Mouse (Mus musculus) thymus, postnatal 25 days (tissue): ENCODE results near the gene Olfr251.
"Not testable (repeated sequence)": the region's sequence is repeated elsewhere in the genome, so short reads cannot be mapped to it uniquely, and the experiment has no call there.

Source experiments
- DNase-seq: peaks from one replicate; pipeline ENCODE4 v3.0.0; 2022

Gene Olfr251

DNA sequence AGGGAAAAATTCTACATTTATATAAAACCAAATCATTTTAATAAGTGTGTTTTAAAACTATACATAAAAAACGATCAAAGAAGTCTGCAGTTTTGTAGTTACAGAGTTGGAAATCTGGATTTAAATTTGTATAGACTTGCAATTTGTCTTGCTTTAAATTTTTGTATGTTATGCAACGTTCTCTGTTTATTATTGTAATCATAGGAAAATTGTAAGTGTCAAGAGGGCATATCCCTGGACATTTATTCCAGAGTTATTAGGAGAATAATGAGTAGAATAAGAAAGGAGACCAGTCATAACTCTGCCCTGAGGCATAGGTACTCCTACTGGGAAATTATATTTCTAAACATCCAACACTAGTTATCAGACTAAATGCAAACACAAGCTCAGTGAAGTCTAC lies at the start of gene Olfr251:
Gene Olfr251, plus strand, starts transcription at position 301 of the 400 bp plus-strand sequence.
- no peak for DNase-seq

DNA sequence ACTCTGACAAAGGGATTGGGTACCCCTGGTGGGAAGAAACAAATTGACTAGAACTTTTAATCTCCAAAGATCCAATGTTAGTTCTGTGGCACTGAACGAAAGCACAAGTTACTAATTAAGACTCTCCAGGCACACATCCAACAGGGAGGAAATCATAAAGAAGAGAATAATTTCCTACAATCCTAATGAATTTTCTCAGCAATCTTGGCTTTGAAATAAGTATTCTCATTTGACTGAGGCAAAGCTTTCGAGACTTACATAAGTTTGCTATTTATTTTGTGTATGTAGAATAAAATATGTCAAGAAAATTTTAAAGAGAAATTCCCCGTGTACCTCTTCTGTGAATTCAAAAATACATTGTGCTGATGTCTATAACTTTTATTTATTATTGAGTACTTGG lies 48.1 kb upstream of the Olfr251 start, which contains the start of gene Olfr25:
Gene Olfr25, plus strand, starts transcription at position 301 of the 400 bp plus-strand sequence.
- DNase-seq: no peak

DNA sequence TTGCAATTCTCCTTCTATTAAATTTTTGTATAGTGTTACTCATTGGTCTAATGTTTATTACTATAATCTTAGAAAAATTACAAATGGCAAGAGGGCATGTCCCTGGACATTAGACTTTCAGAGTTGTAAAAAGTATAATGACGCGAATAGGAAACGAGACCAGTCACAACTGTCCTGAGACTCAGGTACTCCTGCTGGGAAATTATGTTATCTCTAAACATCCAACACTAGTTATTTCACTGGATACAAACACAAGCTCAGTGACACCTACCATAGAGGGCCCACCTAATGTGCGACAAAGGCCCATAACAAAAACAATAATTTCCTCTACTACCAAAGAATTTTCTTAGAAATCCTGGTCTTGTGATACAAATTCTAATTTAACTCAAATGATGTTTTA lies 28.8 kb upstream of the Olfr251 start, which contains the start of gene Olfr898:
Gene Olfr898, plus strand, starts transcription at position 301 of the 400 bp plus-strand sequence.
- no peak for DNase-seq

DNA sequence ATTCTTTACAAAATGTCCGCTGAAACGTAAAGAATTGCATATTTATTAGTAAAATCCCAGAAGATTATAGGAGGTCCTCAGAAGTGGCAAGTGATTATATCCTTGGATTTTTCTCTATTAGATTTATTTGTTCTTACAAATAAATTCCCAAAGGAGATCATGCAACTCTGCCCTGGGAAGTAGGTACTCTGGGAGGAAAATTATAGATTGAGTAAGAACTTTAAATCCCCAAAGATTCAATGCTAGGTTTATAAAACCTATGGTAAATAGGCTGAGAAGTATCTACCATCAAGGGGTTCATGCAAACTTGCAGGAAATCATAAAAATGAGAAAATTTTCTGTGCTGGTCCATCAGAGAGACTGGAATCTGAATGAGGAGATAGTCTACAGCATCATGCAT lies 10.3 kb upstream of the Olfr251 start, which contains the start of gene Olfr250:
Gene Olfr250, plus strand, starts transcription at position 301 of the 400 bp plus-strand sequence.
- DNase-seq: no peak

DNA sequence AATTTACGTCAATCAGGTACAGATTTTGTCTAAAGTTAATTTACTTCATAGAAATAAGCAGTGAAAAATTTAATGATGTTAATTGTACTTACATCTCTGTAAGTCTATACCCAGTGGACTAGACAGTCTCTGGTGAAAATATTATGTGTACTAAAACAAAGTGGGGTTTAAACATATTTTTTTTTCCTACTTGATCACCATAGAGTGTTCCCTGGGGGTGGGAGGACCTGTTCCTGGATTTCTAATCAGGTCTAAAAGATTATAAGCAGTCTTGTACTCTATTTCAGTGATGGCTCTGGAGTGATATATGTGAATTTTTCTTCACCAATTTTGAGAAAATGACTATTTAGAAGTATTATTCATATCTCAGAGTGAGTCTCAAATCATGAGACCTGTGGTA lies 24.5 kb downstream of the Olfr251 start, which contains the start of gene Olfr147:
Gene Olfr147, plus strand, starts transcription at position 301 of the 400 bp plus-strand sequence.
- DNase-seq: no peak

DNA sequence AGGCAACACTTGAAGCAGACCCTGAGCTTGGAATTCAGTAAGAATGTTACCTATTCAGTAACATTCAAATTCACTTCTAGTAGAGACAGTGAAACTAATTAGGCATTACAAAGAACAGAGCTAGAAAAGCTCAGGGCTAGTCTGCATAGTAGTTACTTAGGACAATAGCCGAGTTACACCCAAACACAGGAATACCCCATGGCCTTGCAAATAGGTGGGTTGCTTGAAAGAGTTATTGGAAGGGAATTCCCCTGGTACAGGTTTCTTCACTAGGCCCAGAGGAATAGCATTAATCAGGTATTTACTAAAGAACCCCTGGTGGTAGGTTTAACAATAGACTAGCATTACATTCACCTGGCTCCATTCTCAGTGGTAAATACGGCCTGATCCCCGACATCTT lies 30.6 kb downstream of the Olfr251 start:
- not testable (repeated sequence) for DNase-seq

DNA sequence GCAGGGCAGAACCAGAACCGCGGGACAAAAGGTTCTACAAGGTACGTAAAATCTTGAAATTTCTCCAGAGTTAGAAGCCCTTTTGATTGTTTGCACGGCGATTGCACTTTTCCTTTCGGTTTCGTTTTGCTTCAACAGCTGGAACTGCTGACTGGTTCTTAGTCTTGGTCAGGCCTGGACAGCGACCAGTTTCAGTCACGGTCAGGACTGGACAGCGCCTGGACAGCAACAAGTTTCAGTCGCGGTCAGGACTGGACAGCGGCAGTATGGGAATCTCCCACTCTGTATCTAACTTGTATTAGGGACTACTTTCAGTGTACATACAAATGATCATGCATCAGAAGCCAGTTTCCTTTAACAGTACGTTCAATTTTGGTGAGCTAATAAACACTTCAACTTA lies 36.6 kb downstream of the Olfr251 start:
- not testable (repeated sequence) for DNase-seq

DNA sequence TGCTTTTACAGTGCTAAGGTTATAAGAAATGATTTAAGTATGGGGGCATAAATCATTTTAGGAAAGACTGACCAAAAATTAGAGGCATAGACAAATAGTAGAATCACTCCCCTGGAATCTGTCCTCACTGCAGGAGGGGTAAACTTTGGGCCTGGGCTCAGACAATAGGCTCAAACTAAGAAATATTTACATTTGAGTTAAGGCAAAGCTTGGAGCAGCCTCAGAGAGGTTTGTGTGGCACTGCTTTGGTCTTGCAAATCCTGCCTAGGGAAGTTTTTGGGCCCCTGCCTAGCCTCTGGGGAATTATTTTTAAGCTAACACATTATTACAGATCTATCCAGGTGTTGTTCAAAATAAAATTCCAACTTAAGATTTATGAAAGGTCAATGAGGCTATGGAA lies 46.9 kb downstream of the Olfr251 start:
- no peak for DNase-seq

DNA sequence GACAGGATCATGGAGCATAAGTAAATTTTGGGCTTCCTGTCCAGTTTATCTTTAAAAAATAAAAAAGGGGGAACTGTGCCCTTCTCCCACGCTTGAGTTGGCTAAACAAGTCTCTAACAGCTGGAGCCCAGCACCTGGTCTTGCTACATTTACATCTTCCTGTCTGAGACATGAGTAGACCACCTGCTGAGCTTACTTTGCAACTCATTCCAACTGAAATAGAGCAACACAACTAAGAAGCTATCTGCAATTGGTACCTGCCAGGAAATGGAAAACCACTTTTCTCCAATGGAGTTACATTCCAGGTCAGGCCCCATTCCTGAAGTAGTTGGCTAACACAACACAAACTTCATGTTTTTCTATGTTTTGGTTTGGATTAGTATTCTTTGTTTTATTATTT lies 50.1 kb downstream of the Olfr251 start:
- no peak for DNase-seq

DNA sequence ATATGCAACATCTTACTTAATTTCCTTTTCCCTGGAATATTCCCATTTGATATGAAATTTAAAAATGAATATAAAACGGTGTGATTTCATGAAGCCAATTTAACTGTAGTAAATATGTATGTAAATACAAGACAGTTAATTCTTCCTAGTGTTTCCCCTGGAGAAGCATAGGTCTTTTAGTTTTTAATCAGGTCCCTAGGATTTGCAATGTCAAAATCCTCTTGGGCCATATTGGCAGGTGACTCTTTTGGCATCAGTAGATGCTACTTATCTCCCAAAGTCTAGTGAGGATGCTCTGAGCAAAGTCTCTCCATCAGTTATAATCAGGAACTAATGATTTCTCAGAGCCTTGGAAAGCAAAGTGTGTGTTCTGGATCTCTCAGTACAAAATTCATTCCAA lies 52.3 kb downstream of the Olfr251 start, which contains the start of gene Olfr901:
Gene Olfr901, plus strand, starts transcription at position 301 of the 400 bp plus-strand sequence.
- DNase-seq: no peak
